Mouse (Mus musculus) liver, postnatal 0 days (tissue): ENCODE measurements at regions not wholly inside any gene's neighbourhood (a gene's known extent, or its start where the extent isn't known, plus 50 kb on each side); places are given as distances from the start of the nearest gene placed in this dataset.

Source experiments
- ATAC-seq: fragments of 200-750 bp; cut with Nextera tagmentation; 2 replicates; pipeline ENCODE4 v1.8.0; 2017; ENCODE audit warnings: mild to moderate bottlenecking, moderate library complexity
- DNase-seq: peaks from one replicate; pipeline ENCODE4 v3.0.0-alpha.2; 2016
- H3K27ac ChIP-seq: fragments of 300-500 bp; sonication (generic); 2 replicates; pipeline ENCODE4 v1.5.1; 2014; ENCODE audit warnings: antibody characterized with exemption, moderate library complexity, mild to moderate bottlenecking, low read depth
- H3K27me3 ChIP-seq: fragments of 300-500 bp; sonication (generic); 2 replicates; pipeline ENCODE4 v1.6.1; 2014; ENCODE audit warnings: low read length, control low read depth, mixed read lengths; ENCODE audit not compliant: insufficient read depth
- H3K36me3 ChIP-seq: fragments of 300-500 bp; sonication (generic); replicated peaks from 2 replicates; pipeline ENCODE4 v1.6.1; 2014; ENCODE audit warnings: mild to moderate bottlenecking, control low read depth, low read length, moderate library complexity, mixed read lengths; ENCODE audit not compliant: insufficient read depth
- H3K4me1 ChIP-seq: fragments of 300-500 bp; sonication (generic); 2 replicates; pipeline ENCODE4 v1.6.1; 2014; ENCODE audit warnings: antibody characterized with exemption, mild to moderate bottlenecking, control low read depth; ENCODE audit not compliant: insufficient read depth
- H3K4me2 ChIP-seq: fragments of 300-500 bp; sonication (generic); 2 replicates; pipeline ENCODE4 v1.6.1; 2014; ENCODE audit warnings: low read depth, mild to moderate bottlenecking, low read length, moderate library complexity, mixed read lengths
- H3K4me3 ChIP-seq: fragments of 300-500 bp; sonication (generic); 2 replicates; pipeline ENCODE4 v1.5.1; 2014; ENCODE audit warnings: low read depth, low read length
- H3K9ac ChIP-seq: fragments of 300-500 bp; sonication (generic); replicated peaks from 2 replicates; pipeline ENCODE4 v1.6.1; 2014; ENCODE audit warnings: mild to moderate bottlenecking, moderate library complexity
- H3K9me3 ChIP-seq: fragments of 300-500 bp; sonication (generic); 2 replicates; pipeline ENCODE4 v1.6.1; 2016; ENCODE audit warnings: mild to moderate bottlenecking, control low read depth, low read length, mixed read lengths
- CTCF ChIP-seq: sonication (generic); IDR thresholded peaks from 2 replicates; pipeline ENCODE4 v1.5.1; 2016; ENCODE audit warnings: antibody characterized with exemption, low read depth
- EP300 ChIP-seq: IDR thresholded peaks from 2 replicates; pipeline ENCODE4 v1.6.1; 2016; ENCODE audit warnings: antibody characterized with exemption, low read depth, mild to moderate bottlenecking
- WGBS: fragments of 180-500 bp; shearing (Covaris S2); extraction: QIAGEN DNeasy Blood & Tissue Kit; methylation state at CpG from one replicate; pipeline ENCODE4 v1.1.7; 2014; ENCODE audit not compliant: insufficient replicate concordance; 5-methylcytosine and 5-hydroxymethylcytosine counted together

- H3K27ac ChIP-seq: no peak overlapping the region
- no peak for ATAC-seq
- H3K4me2 ChIP-seq: no peak overlapping the region
- WGBS: 46% methylated on average over 5 of the region's 5 CpGs
- H3K4me3 ChIP-seq: no peak overlapping the region
- no peak overlapping the region for H3K9ac ChIP-seq
- peaks cover 4% of the 10 kb centered on the region; the same call in 1 of the 2 replicates for H3K4me1 ChIP-seq
- no peaks in the 10 kb centered on the region for H3K9me3 ChIP-seq
- TF ChIP-seq CTCF: no peak
- TF ChIP-seq EP300: no peak
- no peak for DNase-seq
- H3K27me3 ChIP-seq: peaks cover 6% of the 10 kb centered on the region; the same call in 1 of the 2 replicates
- no peaks in the 10 kb centered on the region for H3K36me3 ChIP-seq
Measured at GRCm38 (mm10) chr11:79864836-79865235, 97.4 kb downstream of the Utp6 start.

- H3K36me3 ChIP-seq: no peaks in the 10 kb centered on the region
- H3K9ac ChIP-seq: no peak overlapping the region
- H3K4me2 ChIP-seq: no peak overlapping the region
- ATAC-seq: no peak
- peaks cover 4% of the 10 kb centered on the region; the same call in 1 of the 2 replicates for H3K4me1 ChIP-seq
- H3K27me3 ChIP-seq: peaks cover 6% of the 10 kb centered on the region; the same call in 1 of the 2 replicates
- H3K4me3 ChIP-seq: no peak overlapping the region
- no peaks in the 10 kb centered on the region for H3K9me3 ChIP-seq
- DNase-seq: no peak
- no peak overlapping the region for H3K27ac ChIP-seq
- 77% methylated on average over 14 of the region's 14 CpGs for WGBS
- TF ChIP-seq CTCF: no peak
- TF ChIP-seq EP300: no peak
Measured at GRCm38 (mm10) chr11:79863487-79864175, 98.6 kb downstream of the Utp6 start.

- TF ChIP-seq CTCF (no peak), EP300 (no peak)
- Histone ChIP-seq H3K27me3 (peaks cover 6% of the 10 kb centered on the region; the same call in 1 of the 2 replicates), H3K4me3 (no peak overlapping the region), H3K36me3 (no peaks in the 10 kb centered on the region), H3K9me3 (no peaks in the 10 kb centered on the region), H3K4me2 (no peak overlapping the region), H3K4me1 (no peaks in the 10 kb centered on the region), H3K27ac (no peak overlapping the region), H3K9ac (no peak overlapping the region)
- DNase-seq (peak; percentile 26), ATAC-seq (no peak)
- 39% methylated on average over 12 of the region's 12 CpGs for WGBS
Measured at GRCm38 (mm10) chr11:79860611-79861067, 101.6 kb downstream of the Utp6 start.

GRCm38 (mm10) chr11:79856376-79856775, 105.8 kb downstream of the Utp6 start:
- Histone ChIP-seq H3K4me1 (no peaks in the 10 kb centered on the region), H3K4me3 (no peak overlapping the region), H3K9ac (no peak overlapping the region), H3K9me3 (no peaks in the 10 kb centered on the region), H3K4me2 (no peak overlapping the region), H3K27ac (no peak overlapping the region), H3K27me3 (peaks cover 5% of the 10 kb centered on the region; the same call in 1 of the 2 replicates), H3K36me3 (no peaks in the 10 kb centered on the region)
- DNase-seq: no peak
- WGBS: 83% methylated on average over 5 of the region's 5 CpGs
- TF ChIP-seq EP300: no peak
- ATAC-seq: no peak

GRCm38 (mm10) chr11:79849545-79849944, 112.6 kb downstream of the Utp6 start:
- TF ChIP-seq CTCF (no peak), EP300 (no peak)
- no peak overlapping the region for H3K4me3 ChIP-seq
- no peak overlapping the region for H3K4me2 ChIP-seq
- no peaks in the 10 kb centered on the region for H3K9me3 ChIP-seq
- DNase-seq: no peak
- 88% methylated on average over 3 of the region's 3 CpGs for WGBS
- H3K36me3 ChIP-seq: no peaks in the 10 kb centered on the region
- ATAC-seq: no peak
- no peak overlapping the region for H3K27ac ChIP-seq
- no peaks in the 10 kb centered on the region for H3K4me1 ChIP-seq
- H3K27me3 ChIP-seq: no peaks in the 10 kb centered on the region
- H3K9ac ChIP-seq: no peak overlapping the region

GRCm38 (mm10) chr11:79844436-79844835, 117.8 kb downstream of the Utp6 start:
- ATAC-seq: no peak
- Histone ChIP-seq H3K4me3 (no peak overlapping the region), H3K4me1 (no peaks in the 10 kb centered on the region), H3K9ac (no peak overlapping the region), H3K36me3 (no peaks in the 10 kb centered on the region), H3K27me3 (no peaks in the 10 kb centered on the region), H3K27ac (no peak overlapping the region), H3K4me2 (no peak overlapping the region), H3K9me3 (no peaks in the 10 kb centered on the region)
- WGBS: 76% methylated on average over 4 of the region's 4 CpGs
- no peak for DNase-seq
- no peak for TF ChIP-seq CTCF
- no peak for TF ChIP-seq EP300
